Mouse (Mus musculus) spleen, postnatal 0 days (tissue): Measurements from ENCODE around the gene Ppp2r2d. TPM values are rescaled to one million over a fixed set of nuclear protein-coding genes. Genes with fewer than 3 reads are reported as not detected.

ENCODE experiments used
- polyA plus RNA-seq: library from polyadenylated mRNA; unstranded; fragments of >200 nt; fragmentation: Nextera tagmentation; extraction: Ambion mirVana; gene quantifications from 2 replicates; pipeline ENCODE4 v1.2.1, GENCODE M21; 2015

Ppp2r2d gene
- polyA plus RNA-seq: 20.4 and 22.6 TPM in 2 replicates

DNA sequence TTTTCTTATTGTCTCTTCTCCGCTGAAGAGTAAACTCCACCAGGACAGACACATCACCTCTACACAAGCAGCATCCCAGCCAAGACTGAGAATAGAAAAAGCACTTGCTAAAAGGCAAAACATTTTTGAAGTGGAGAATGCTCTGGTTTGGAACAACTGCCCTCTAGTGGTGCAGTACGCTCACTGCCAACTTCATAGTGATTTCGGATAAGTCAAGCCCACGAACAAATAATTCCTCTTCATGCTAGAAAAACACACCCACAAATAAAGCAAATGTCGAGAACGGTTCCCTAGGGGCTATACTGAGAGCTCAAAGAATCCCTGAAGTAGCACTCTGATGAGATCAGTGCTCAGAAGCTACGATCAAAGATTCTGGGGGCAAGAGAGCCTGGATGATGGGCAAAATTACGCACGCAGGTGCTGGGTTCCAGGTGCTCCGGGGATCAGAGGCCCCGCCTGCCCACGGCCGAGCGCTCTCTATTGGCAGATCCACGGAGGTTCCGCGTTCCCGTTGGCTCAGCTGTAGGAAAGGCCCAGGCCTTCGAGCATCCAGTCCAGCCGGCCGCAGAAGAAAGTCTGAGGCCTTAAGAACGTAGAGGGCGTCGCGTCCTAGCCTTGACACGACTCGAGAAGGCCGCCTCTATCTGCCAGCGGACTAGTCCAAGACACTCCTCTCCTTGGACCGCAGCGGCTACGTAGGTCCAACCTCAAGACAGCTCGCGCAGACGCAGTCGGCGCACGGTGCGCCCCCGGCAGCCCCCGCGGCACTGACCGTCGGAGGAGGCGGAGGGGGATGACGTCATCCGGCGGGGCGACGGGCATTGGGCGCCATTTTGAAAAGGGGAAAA lies at the start of gene Ppp2r2d, which contains the start of gene Mapk1ip1:
Gene Ppp2r2d, plus strand, starts transcription at position 536 of the 848 bp plus-strand sequence.
Gene Mapk1ip1, minus strand, starts transcription at position 730 of the 848 bp plus-strand sequence.

GRCm38 (mm10) chr7:138909277-138910192 lies 63.7 kb downstream of the Ppp2r2d start, which contains the start of gene Bnip3:
Gene Bnip3 (minus strand): TSS chr7:138909519.

Other genes starting within 250 kb of the Ppp2r2d start
- 6.2 and 6.6 TPM in 2 replicates for gene Mapk1ip1, start 194 bp downstream of the Ppp2r2d start, polyA plus RNA-seq
- 16.0 and 17.6 TPM in 2 replicates for gene Bnip3, start 63.4 kb downstream of the Ppp2r2d start, polyA plus RNA-seq
- 0.07 and 0.10 TPM in 2 replicates for gene Jakmip3, start 94.7 kb downstream of the Ppp2r2d start, polyA plus RNA-seq
- 0.64 and 0.97 TPM in 2 replicates for gene Dpysl4, start 239.9 kb downstream of the Ppp2r2d start, polyA plus RNA-seq